Mouse (Mus musculus): ENCODE measurements at regions not wholly inside any gene's neighbourhood (a gene's known extent, or its start where the extent isn't known, plus 50 kb on each side); places are given as distances from the start of the nearest gene placed in this dataset.
A peak's percentile ranks its signal among the peaks of the same experiment; 100 is the strongest.

- peak; percentile 36 for DNase-seq (ENCODE audit: extremely low spot score)
These were observed 95.6 kb upstream of the Chd2 start for GRCm38 (mm10) chr7:73637101-73637809.

- no peak for DNase-seq (ENCODE audit: extremely low spot score)
These were observed 93.8 kb upstream of the Chd2 start for GRCm38 (mm10) chr7:73635422-73635821.

- DNase-seq (ENCODE audit: extremely low spot score): peak; percentile 36
These were observed 89.2 kb upstream of the Chd2 start for GRCm38 (mm10) chr7:73630790-73631189.

GRCm38 (mm10) chr7:73629182-73629581, 87.6 kb upstream of the Chd2 start:
- DNase-seq (ENCODE audit: extremely low spot score): no peak

GRCm38 (mm10) chr7:73628071-73628470, 86.4 kb upstream of the Chd2 start:
- peak; percentile 68 for DNase-seq (ENCODE audit: extremely low spot score)

- no peak for DNase-seq (ENCODE audit: extremely low spot score)
These were observed 84.7 kb upstream of the Chd2 start for GRCm38 (mm10) chr7:73626291-73626690.

GRCm38 (mm10) chr7:73625651-73626050, 84.0 kb upstream of the Chd2 start:
- no peak for DNase-seq (ENCODE audit: extremely low spot score)

GRCm38 (mm10) chr7:73624992-73625391, 83.4 kb upstream of the Chd2 start:
- no peak for DNase-seq (ENCODE audit: extremely low spot score)

- no peak for DNase-seq (ENCODE audit: extremely low spot score)
These were observed 82.5 kb upstream of the Chd2 start for GRCm38 (mm10) chr7:73624093-73624600.

GRCm38 (mm10) chr7:73622468-73622867, 80.8 kb upstream of the Chd2 start:
- DNase-seq (ENCODE audit: extremely low spot score): no peak

GRCm38 (mm10) chr7:73620341-73620740, 78.7 kb upstream of the Chd2 start:
- DNase-seq (ENCODE audit: extremely low spot score): no peak

- DNase-seq (ENCODE audit: extremely low spot score): no peak
These were observed 77.3 kb upstream of the Chd2 start for GRCm38 (mm10) chr7:73618758-73619416.

- peak; percentile 99 for DNase-seq (ENCODE audit: extremely low spot score)
These were observed 76.5 kb upstream of the Chd2 start for GRCm38 (mm10) chr7:73617910-73618757.

GRCm38 (mm10) chr7:73616971-73617906, 75.6 kb upstream of the Chd2 start:
- peak; percentile 76 for DNase-seq (ENCODE audit: extremely low spot score)

- DNase-seq (ENCODE audit: extremely low spot score): no peak
These were observed 74.4 kb upstream of the Chd2 start for GRCm38 (mm10) chr7:73616015-73616414.

GRCm38 (mm10) chr7:73614840-73615555, 73.4 kb upstream of the Chd2 start:
- DNase-seq (ENCODE audit: extremely low spot score): no peak

- DNase-seq (ENCODE audit: extremely low spot score): no peak
These were observed 72.7 kb upstream of the Chd2 start for GRCm38 (mm10) chr7:73614341-73614740.

- no peak for DNase-seq (ENCODE audit: extremely low spot score)
These were observed 71.1 kb upstream of the Chd2 start for GRCm38 (mm10) chr7:73612752-73613092.

GRCm38 (mm10) chr7:73611866-73612751, 70.5 kb upstream of the Chd2 start:
- no peak for DNase-seq (ENCODE audit: extremely low spot score)

All from embryo, embryonic 9.5 days (tissue).